Mouse (Mus musculus) B cell, adult 62 days (primary cell): Measurements from ENCODE around the gene Cyp4a30b. TPM values are rescaled to one million over a fixed set of nuclear protein-coding genes. Genes with fewer than 3 reads are reported as not detected.

Experiments used
- total RNA-seq: library from RNA; stranded (reverse); gene quantifications from 4 replicates; pipeline ENCODE4 v1.2.4, GENCODE M21; 2023

Cyp4a30b gene
- not detected in 4 replicates for total RNA-seq

GRCm38 (mm10) chr4:115452304-115452703, at the start of gene Cyp4a30b:
Gene Cyp4a30b, plus strand, starts transcription at chr4:115452604.

DNA sequence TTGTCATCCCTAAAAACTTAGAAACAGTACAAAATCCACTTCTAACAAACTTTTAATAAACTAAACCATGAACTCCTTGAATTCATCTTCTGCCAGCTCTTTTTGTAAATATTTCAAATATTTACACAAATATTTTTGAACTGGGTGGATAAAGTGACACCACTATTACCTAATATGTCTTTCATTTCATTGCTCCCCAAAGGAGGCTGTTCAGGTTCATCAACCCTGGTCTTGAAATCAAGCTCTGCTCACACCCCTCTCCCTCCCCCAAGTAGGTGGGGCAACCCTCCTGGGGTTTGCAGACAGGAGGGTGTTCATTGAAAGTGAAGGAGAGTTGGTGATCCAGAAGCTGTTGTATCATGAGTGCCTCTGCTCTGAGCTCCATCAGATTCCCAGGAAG, 41.1 kb upstream of the Cyp4a30b start, which contains the start of gene Cyp4a12b:
Cyp4a12b (plus strand) TSS at position 301 of the 400 bp plus-strand sequence.

DNA sequence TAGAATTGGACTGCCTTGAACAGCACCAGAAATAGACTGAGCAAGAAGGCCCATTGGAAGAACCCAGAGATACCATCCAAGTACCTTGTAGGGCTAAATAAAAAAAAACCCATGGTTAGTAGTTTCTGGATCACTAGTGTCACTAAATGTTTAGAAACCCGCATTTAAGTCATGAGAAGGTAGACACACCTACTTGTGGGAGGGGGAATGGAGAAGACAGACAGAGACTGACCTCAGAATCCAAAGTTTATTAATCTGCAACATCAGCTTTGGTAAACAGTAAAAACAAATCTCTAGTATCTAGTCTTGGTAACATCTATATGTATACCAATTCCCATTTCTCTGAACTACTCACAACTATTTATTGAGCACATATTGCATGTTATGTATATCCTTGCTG, 43.6 kb downstream of the Cyp4a30b start, which contains the start of gene Cyp4a14:
Cyp4a14 (minus strand) TSS at position 142 of the 400 bp plus-strand sequence.

GRCm38 (mm10) chr4:115518000-115518399, 65.6 kb downstream of the Cyp4a30b start, which contains the start of gene Cyp4a10:
Gene Cyp4a10, plus strand, starts transcription at chr4:115518264.

Other genes starting within 250 kb of the Cyp4a30b start
- gene Cyp4a29, start 210.5 kb upstream of the Cyp4a30b start, total RNA-seq, result not detected in 4 replicates
- gene Cyp4a12a, start 153.6 kb upstream of the Cyp4a30b start, total RNA-seq, result not detected in 4 replicates
- not detected in 4 replicates for gene Cyp4a12b, start 41.0 kb upstream of the Cyp4a30b start, total RNA-seq
- gene Cyp4a14, start 43.5 kb downstream of the Cyp4a30b start, total RNA-seq, result not detected in 4 replicates
- not detected in 4 replicates for gene Cyp4a10, start 65.7 kb downstream of the Cyp4a30b start, total RNA-seq
- gene Cyp4a31, start 111.0 kb downstream of the Cyp4a30b start, total RNA-seq, result not detected in 4 replicates
- not detected in 4 replicates for gene Cyp4a32, start 148.4 kb downstream of the Cyp4a30b start, total RNA-seq
- not detected in 4 replicates for gene Cyp4b1, start 195.1 kb downstream of the Cyp4a30b start, total RNA-seq